ENCODE assay signal across 8 mouse cellular contexts in the genomic region with DNA sequence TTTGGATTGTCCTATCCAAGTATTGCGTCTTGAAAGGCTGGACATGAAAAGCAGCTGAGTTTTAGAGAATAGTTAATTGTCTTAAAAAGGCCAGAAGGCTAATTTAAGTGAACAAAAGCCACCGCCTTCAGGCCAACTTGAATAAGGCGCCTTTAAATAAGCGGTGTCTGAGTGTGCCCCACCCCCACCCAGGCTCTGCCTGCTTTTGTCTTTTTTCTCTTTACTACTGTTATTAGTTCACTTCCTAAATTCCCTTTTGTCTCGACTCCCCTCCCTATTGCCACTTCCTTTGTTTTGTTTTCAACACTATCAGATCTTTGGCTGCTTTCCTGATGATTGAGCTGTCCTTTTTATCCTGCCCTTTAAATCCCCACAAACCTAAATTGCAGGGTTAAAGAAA. TPM values are rescaled to one million over a fixed set of nuclear protein-coding genes. Genes with fewer than 3 reads are reported as not detected.
DNase-seq lines count a peak whose midpoint lies in the region; ATAC-seq and TF ChIP-seq lines count a peak whose summit lies in the region.

No protein-coding gene starts in this region.

- H3K27me3 ChIP-seq in forebrain, postnatal 0 days (ENCODE audit: insufficient read depth, low read length), result no peaks in the 10 kb centered on the region
- no peaks in the 10 kb centered on the region for H3K27me3 ChIP-seq in hindbrain, embryonic 13.5 days
- H3K27me3 ChIP-seq in limb, embryonic 12.5 days, result no peaks in the 10 kb centered on the region
- no peaks in the 10 kb centered on the region for H3K27me3 ChIP-seq in midbrain, embryonic 10.5 days (ENCODE audit: low read depth, poor library complexity, severe bottlenecking)

- peak overlapping the region; percentile 97 for H3K27ac ChIP-seq in forebrain, postnatal 0 days (ENCODE audit: low read depth, low read length)
- H3K27ac ChIP-seq in hindbrain, embryonic 13.5 days, result peak overlapping the region; percentile 97
- H3K27ac ChIP-seq in limb, embryonic 12.5 days, result peak overlapping the region; percentile 96
- H3K27ac ChIP-seq in midbrain, embryonic 10.5 days (replicated peaks), result peak overlapping the region; percentile 95

- H3K9me3 ChIP-seq in forebrain, postnatal 0 days (ENCODE audit: low read length), result no peaks in the 10 kb centered on the region
- H3K9me3 ChIP-seq in hindbrain, embryonic 13.5 days, result no peaks in the 10 kb centered on the region
- H3K9me3 ChIP-seq in limb, embryonic 12.5 days, result no peaks in the 10 kb centered on the region
- H3K9me3 ChIP-seq in midbrain, embryonic 10.5 days (replicated peaks), result no peaks in the 10 kb centered on the region

- H3K9ac ChIP-seq in forebrain, postnatal 0 days, result peak overlapping the region; percentile 76
- peak overlapping the region; percentile 68; the same call in 1 of the 2 replicates for H3K9ac ChIP-seq in hindbrain, embryonic 13.5 days
- no peak overlapping the region for H3K9ac ChIP-seq in limb, embryonic 12.5 days (replicated peaks)

- peak; percentile 24; the same call in 1 of the 2 replicates for ATAC-seq in forebrain, postnatal 0 days
- peak; percentile 29; the same call in 1 of the 2 replicates for ATAC-seq in hindbrain, embryonic 13.5 days (ENCODE audit: low FRiP score)
- ATAC-seq in limb, embryonic 12.5 days (ENCODE audit: insufficient number of reproducible peaks, insufficient read depth, low FRiP score, low TSS enrichment, low read depth), result no peak

- no peaks in the 10 kb centered on the region for H3K36me3 ChIP-seq in forebrain, postnatal 0 days (ENCODE audit: insufficient read depth)
- H3K36me3 ChIP-seq in hindbrain, embryonic 13.5 days, result no peaks in the 10 kb centered on the region
- no peaks in the 10 kb centered on the region for H3K36me3 ChIP-seq in limb, embryonic 12.5 days
- H3K36me3 ChIP-seq in midbrain, embryonic 10.5 days, result no peaks in the 10 kb centered on the region

- peak; percentile 22; the same call in 1 of the 2 replicates for TF ChIP-seq CTCF in forebrain, postnatal 0 days (IDR thresholded peaks at IDR 0.05; ENCODE audit: low read depth)

- H3K4me1 ChIP-seq in forebrain, postnatal 0 days (ENCODE audit: insufficient read depth), result peaks cover 9% of the 10 kb centered on the region
- H3K4me1 ChIP-seq in hindbrain, embryonic 13.5 days (replicated peaks), result peaks cover 15% of the 10 kb centered on the region
- H3K4me1 ChIP-seq in limb, embryonic 12.5 days (replicated peaks), result peaks cover 14% of the 10 kb centered on the region
- peaks cover 26% of the 10 kb centered on the region for H3K4me1 ChIP-seq in midbrain, embryonic 10.5 days

- peak overlapping the region; percentile 61 for H3K4me2 ChIP-seq in forebrain, postnatal 0 days (ENCODE audit: low read depth)
- H3K4me2 ChIP-seq in hindbrain, embryonic 13.5 days, result peak overlapping the region; percentile 60
- H3K4me2 ChIP-seq in limb, embryonic 12.5 days, result peak overlapping the region; percentile 65

- under 1% methylated on average over 5 of the region's 5 CpGs for WGBS in forebrain, postnatal 0 days
- WGBS in hindbrain, embryonic 13.5 days, result under 1% methylated on average over 5 of the region's 5 CpGs
- WGBS in limb, embryonic 12.5 days, result 2% methylated on average over 5 of the region's 5 CpGs
- WGBS in midbrain, embryonic 10.5 days, result 1% methylated on average over 5 of the region's 5 CpGs

- peak; percentile 24 for DNase-seq in gastrocnemius, adult 18-20 months (ENCODE audit: low spot score)
- DNase-seq in gastrocnemius, postnatal 25 days, result no peak
- peak; percentile 32 to 50 for DNase-seq in cerebellum, adult 18-20 months
- DNase-seq in forebrain, postnatal 0 days, result peak; percentile 73
- no peak for DNase-seq in midbrain, embryonic 10.5 days (ENCODE audit: low spot score)
- peak; percentile 66 for DNase-seq in testis, postnatal 10 days (ENCODE audit: low spot score)

- H3K4me3 ChIP-seq in forebrain, postnatal 0 days (ENCODE audit: low read depth, low read length), result peak overlapping the region; percentile 65
- H3K4me3 ChIP-seq in hindbrain, embryonic 13.5 days, result peak overlapping the region; percentile 57
- H3K4me3 ChIP-seq in limb, embryonic 12.5 days (replicated peaks), result peak overlapping the region; percentile 64
- H3K4me3 ChIP-seq in midbrain, embryonic 10.5 days, result peak overlapping the region; percentile 62

RNA-seq across cellular contexts. Expression of a gene that starts 17.3 kb away (rescaled TPM):
- 10 to 100 TPM; 12.6 to 14.4 TPM for total RNA-seq in gastrocnemius, adult 18-20 months (2021)
- total RNA-seq in gastrocnemius, postnatal 25 days (2021), result 10 to 100 TPM; 12.7 to 17.4 TPM
- total RNA-seq in forebrain, postnatal 0 days (2014; rRNA removed), result 54.1 and 57.0 TPM in 2 replicates
- 51.5 and 53.1 TPM in 2 replicates for polyA plus RNA-seq in forebrain, postnatal 0 days (2015; fragmentation: Nextera tagmentation; extraction: Ambion mirVana)
- 80.1 and 80.9 TPM in 2 replicates for polyA plus RNA-seq in hindbrain, embryonic 13.5 days (2015; fragmentation: Nextera tagmentation; extraction: Ambion mirVana)
- polyA plus RNA-seq in limb, embryonic 12.5 days (2016; fragmentation: Nextera tagmentation; extraction: Ambion mirVana), result 139 and 144 TPM in 2 replicates
- polyA plus RNA-seq in midbrain, embryonic 10.5 days (2016; fragmentation: Nextera tagmentation; extraction: Ambion mirVana), result 98.2 and 106 TPM in 2 replicates

Comparison
In these comparisons a context has a peak if more than half of its experiments do, and no peak if none do; other contexts are left out.
1. DNase-seq: peak in gastrocnemius, adult 18-20 months (single experiment), cerebellum, adult 18-20 months (2 of 2), forebrain, postnatal 0 days (single experiment) and testis, postnatal 10 days (single experiment); none in gastrocnemius, postnatal 25 days (single experiment) and midbrain, embryonic 10.5 days (single experiment).
2. Peak in every context shown above with its lines, with median percentiles within 50 percentile points of each other: H3K27ac ChIP-seq, H3K4me2 ChIP-seq and H3K4me3 ChIP-seq.